21 mouse cellular contexts compared by ENCODE assay signal in the genomic region with DNA sequence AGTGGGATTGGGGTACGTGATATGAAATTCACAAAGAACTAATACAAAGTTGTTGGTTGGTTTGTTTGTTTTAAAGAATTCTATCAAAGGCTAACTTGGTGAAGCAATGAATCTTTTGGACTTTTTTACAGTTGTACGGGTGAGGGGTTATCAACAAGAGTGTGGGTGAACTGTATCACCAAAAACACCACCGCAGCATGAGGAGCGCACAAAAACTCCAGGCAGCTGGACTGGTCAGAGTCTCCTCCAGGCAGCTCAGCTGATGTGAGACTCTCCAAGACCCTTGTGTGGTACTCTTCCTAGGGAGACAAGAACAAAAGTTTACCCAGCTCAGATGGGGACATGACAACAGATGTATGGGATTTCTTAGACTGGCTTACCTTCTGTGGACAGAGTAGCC. TPM values are rescaled to one million over a fixed set of nuclear protein-coding genes. Genes with fewer than 3 reads are reported as not detected.
DNase-seq lines count a peak whose midpoint lies in the region; ATAC-seq and TF ChIP-seq lines count a peak whose summit lies in the region.
"Had no signal": no experiment of that assay in that cellular context is flagged by ENCODE, and none has a peak within 500 bp of the region (broad histone marks: within the 10 kb centered on the region; RNA-seq: fewer than 3 reads in every experiment).

No protein-coding gene starts in this region.

- no peak overlapping the region for H3K4me3 ChIP-seq in midbrain, embryonic 11.5 days (ENCODE audit: low read depth, low read length)
- no peak overlapping the region for H3K4me3 ChIP-seq in midbrain, embryonic 14.5 days (replicated peaks; ENCODE audit: low read depth, low read length)
- peak overlapping the region in 1 of 2 experiments; percentile 15; a peak in 1 of 4 replicates for H3K4me3 ChIP-seq in MEL (ENCODE audit: control insufficient read depth in 1 of 2, insufficient read depth in 1 of 2, low read depth in 2 of 2, low read length in 2 of 2)
- H3K4me3 ChIP-seq: embryonic facial prominence, embryonic 13.5 days; erythroblast, embryonic 14.5 days; forebrain, embryonic 12.5 days; forebrain, embryonic 15.5 days; hindbrain, embryonic 12.5 days; hindbrain, embryonic 15.5 days had no signal

- H3K4me2 ChIP-seq in midbrain, embryonic 11.5 days = no peak overlapping the region
- H3K4me2 ChIP-seq in midbrain, embryonic 14.5 days (ENCODE audit: low read length) = no peak overlapping the region
- H3K4me2 ChIP-seq: embryonic facial prominence, embryonic 13.5 days; forebrain, embryonic 12.5 days; forebrain, embryonic 15.5 days; heart, embryonic 11.5 days; hindbrain, embryonic 12.5 days; hindbrain, embryonic 15.5 days had no signal

- no peak for TF ChIP-seq RAD21 in MEL (IDR thresholded peaks at IDR 0.05; ENCODE audit: low read depth, low read length)

- peak; percentile 66 for DNase-seq in heart, adult 11 months
- no peak for DNase-seq in heart, adult 8-10 months (ENCODE audit: low spot score)
- DNase-seq in midbrain, embryonic 11.5 days (ENCODE audit: low spot score, missing footprints) = peak; percentile 54
- no peak for DNase-seq in midbrain, embryonic 14.5 days
- no peak for DNase-seq in MEL (ENCODE audit: low read depth, low spot score)
- DNase-seq in right cerebral cortex, postnatal 25 days = no peak
- DNase-seq: adrenal gland, adult 2 months; adrenal gland, postnatal 14 days; cerebellum, adult 11 months; cerebellum, adult 2 months; cerebellum, adult 9-11 months; cerebellum, postnatal 25 days; gastrocnemius, postnatal 25 days had no signal

- no peaks in the 10 kb centered on the region for H3K9me3 ChIP-seq in midbrain, embryonic 11.5 days (ENCODE audit: control insufficient read depth, low read length)
- no peaks in the 10 kb centered on the region for H3K9me3 ChIP-seq in midbrain, embryonic 14.5 days (ENCODE audit: control insufficient read depth, low read length)
- H3K9me3 ChIP-seq in MEL (replicated peaks; ENCODE audit: insufficient read depth, low read length) = no peaks in the 10 kb centered on the region
- H3K9me3 ChIP-seq: forebrain, embryonic 12.5 days; forebrain, embryonic 15.5 days; G1E; hindbrain, embryonic 12.5 days; hindbrain, embryonic 15.5 days had no signal

- H3K36me3 ChIP-seq in midbrain, embryonic 11.5 days (ENCODE audit: control insufficient read depth, insufficient read depth, low read length) = no peaks in the 10 kb centered on the region
- H3K36me3 ChIP-seq in midbrain, embryonic 14.5 days (ENCODE audit: control insufficient read depth, insufficient read depth, low read length) = no peaks in the 10 kb centered on the region
- H3K36me3 ChIP-seq in MEL (ENCODE audit: control insufficient read depth in 1 of 2, insufficient read depth in 2 of 2, low read length in 2 of 2) = peaks cover 0 to 19% of the 10 kb centered on the region in 2 experiments; a peak in 2 of 4 replicates
- H3K36me3 ChIP-seq: embryonic facial prominence, embryonic 13.5 days; forebrain, embryonic 12.5 days; forebrain, embryonic 15.5 days; G1E; hindbrain, embryonic 12.5 days; hindbrain, embryonic 15.5 days had no signal

- no peak overlapping the region for H3K9ac ChIP-seq in midbrain, embryonic 11.5 days (ENCODE audit: low read length)
- no peak overlapping the region for H3K9ac ChIP-seq in midbrain, embryonic 14.5 days (replicated peaks; ENCODE audit: low read length)
- peak overlapping the region; percentile 14; the same call in 1 of the 2 replicates for H3K9ac ChIP-seq in MEL (ENCODE audit: control insufficient read depth, low read depth, low read length, poor library complexity, severe bottlenecking)
- H3K9ac ChIP-seq: embryonic facial prominence, embryonic 13.5 days; forebrain, embryonic 12.5 days; forebrain, embryonic 15.5 days; hindbrain, embryonic 12.5 days; hindbrain, embryonic 15.5 days had no signal

- TF ChIP-seq EP300 in MEL (IDR thresholded peaks at IDR 0.05; ENCODE audit: low read depth in 1 of 2, low read length in 2 of 2) = no peak

- no peak overlapping the region for H3K27ac ChIP-seq in midbrain, embryonic 11.5 days (ENCODE audit: low read depth, low read length)
- H3K27ac ChIP-seq in midbrain, embryonic 14.5 days (replicated peaks; ENCODE audit: low read depth, low read length) = no peak overlapping the region
- H3K27ac ChIP-seq in MEL (ENCODE audit: control insufficient read depth, low read depth, low read length) = peak overlapping the region; percentile 36
- H3K27ac ChIP-seq: embryonic facial prominence, embryonic 13.5 days; forebrain, embryonic 12.5 days; forebrain, embryonic 15.5 days; hindbrain, embryonic 12.5 days; hindbrain, embryonic 15.5 days had no signal

- H3K79me2 ChIP-seq in MEL (ENCODE audit: control insufficient read depth, insufficient read depth, low read length, poor library complexity) = no peaks in the 10 kb centered on the region

- H3K27me3 ChIP-seq in midbrain, embryonic 11.5 days (ENCODE audit: control insufficient read depth, insufficient read depth, low read length) = no peaks in the 10 kb centered on the region
- no peaks in the 10 kb centered on the region for H3K27me3 ChIP-seq in midbrain, embryonic 14.5 days (ENCODE audit: control insufficient read depth, insufficient read depth, low read length)
- no peaks in the 10 kb centered on the region for H3K27me3 ChIP-seq in MEL (ENCODE audit: control insufficient read depth in 1 of 2, insufficient read depth in 2 of 2, low read length in 2 of 2)
- H3K27me3 ChIP-seq: embryonic facial prominence, embryonic 13.5 days; forebrain, embryonic 12.5 days; forebrain, embryonic 15.5 days; hindbrain, embryonic 12.5 days; hindbrain, embryonic 15.5 days had no signal

- no peak for TF ChIP-seq CTCF in MEL (IDR thresholded peaks at IDR 0.05 in 2 of 3, conservative IDR thresholded peaks at IDR 0.05 in 1 of 3; ENCODE audit: control insufficient read depth in 1 of 3, insufficient read depth in 1 of 3, low read depth in 2 of 3, low read length in 3 of 3, poor library complexity in 1 of 3, severe bottlenecking in 1 of 3)

- whole genome bisulfite sequencing in midbrain, embryonic 11.5 days = 90% methylated on average over 4 of the region's 4 CpGs
- 96% methylated on average over 4 of the region's 4 CpGs for WGBS in midbrain, embryonic 14.5 days

- H3K4me1 ChIP-seq in midbrain, embryonic 11.5 days (ENCODE audit: control insufficient read depth, insufficient read depth, low read length) = no peaks in the 10 kb centered on the region
- H3K4me1 ChIP-seq in midbrain, embryonic 14.5 days (ENCODE audit: control insufficient read depth, insufficient read depth, low read length) = no peaks in the 10 kb centered on the region
- peaks cover 12 to 24% of the 10 kb centered on the region in 2 experiments for H3K4me1 ChIP-seq in MEL (ENCODE audit: control insufficient read depth in 1 of 2, insufficient read depth in 2 of 2, low read length in 2 of 2)
- H3K4me1 ChIP-seq: embryonic facial prominence, embryonic 13.5 days; forebrain, embryonic 12.5 days; forebrain, embryonic 15.5 days; hindbrain, embryonic 12.5 days; hindbrain, embryonic 15.5 days had no signal

- no peak for ATAC-seq in midbrain, embryonic 11.5 days (ENCODE audit: low FRiP score)
- ATAC-seq in midbrain, embryonic 14.5 days (ENCODE audit: low FRiP score, low TSS enrichment) = no peak
- ATAC-seq: forebrain, embryonic 15.5 days had no signal

- TF ChIP-seq POLR2A in MEL (IDR thresholded peaks at IDR 0.05; ENCODE audit: control insufficient read depth in 1 of 2, insufficient read depth in 1 of 2, low read depth in 1 of 2, low read length in 2 of 2, poor library complexity in 1 of 2) = no peak

TF ChIP-seq in MEL, 35 proteins besides CTCF, POLR2A, EP300 and RAD21:
- TF ChIP-seq MAZ (IDR thresholded peaks at IDR 0.05; ENCODE audit: low read depth, low read length) (no peak), HCFC1 (IDR thresholded peaks at IDR 0.05; ENCODE audit: low read depth, low read length) (no peak), GABPA (IDR thresholded peaks at IDR 0.05; ENCODE audit: low read depth, low read length) (no peak), MAX (IDR thresholded peaks at IDR 0.05; ENCODE audit: low read length) (no peak), GATA1 (IDR thresholded peaks at IDR 0.05; ENCODE audit: low read depth, low read length) (no peak), ZC3H11A (IDR thresholded peaks at IDR 0.05; ENCODE audit: low read depth, low read length) (no peak), MAFK (IDR thresholded peaks at IDR 0.05; ENCODE audit: borderline replicate concordance, low read depth, low read length) (no peak), USF1 (IDR thresholded peaks at IDR 0.05; ENCODE audit: low read depth, low read length) (no peak), JUND (IDR thresholded peaks at IDR 0.05; ENCODE audit: low read depth, low read length) (no peak), CHD1 (IDR thresholded peaks at IDR 0.05; ENCODE audit: low read depth, low read length) (no peak), POLR2AphosphoS2 (IDR thresholded peaks at IDR 0.05; ENCODE audit: low read length) (no peak)
TF ChIP-seq in MEL: peak in this region for 0.

RNA-seq across cellular contexts. Expression of a gene that starts 7.8 kb away (rescaled TPM):
- 10 to 100 TPM; 14.2 to 25.3 (median 16.6) TPM for total RNA-seq in heart, adult 8-10 months (2022)
- 47.9 and 50.6 TPM in 2 replicates for polyA plus RNA-seq in midbrain, embryonic 11.5 days (2014; fragmentation: Nextera tagmentation; extraction: Ambion mirVana)
- polyA plus RNA-seq in midbrain, embryonic 14.5 days (2014; fragmentation: Nextera tagmentation; extraction: Ambion mirVana) = 29.2 and 37.4 TPM in 2 replicates
- total RNA-seq in MEL (2012; rRNA removed) = 28.4 and 29.2 TPM in 2 replicates
- polyA plus RNA-seq in MEL (2012; ENCODE audit: insufficient read depth in 1 of 2, insufficient read length in 2 of 2, low read depth in 1 of 2, low replicate concordance in 2 of 2, missing spikeins in 1 of 2) = 10 to 100 TPM in 1 of 2 experiments, not detected in 1; 36.0 TPM

Comparison
In these comparisons a context has a peak if more than half of its experiments do, and no peak if none do; other contexts are left out.
1. DNase-seq: peak in heart, adult 11 months (single experiment) and midbrain, embryonic 11.5 days (single experiment); none in heart, adult 8-10 months (single experiment), midbrain, embryonic 14.5 days (single experiment), MEL (single experiment) and right cerebral cortex, postnatal 25 days (single experiment).